Mouse (Mus musculus) CD4-positive, CD25-positive, alpha-beta regulatory T cell, adult 4 months (primary cell): Measurements from ENCODE around the gene Olfr972. TPM values are rescaled to one million over a fixed set of nuclear protein-coding genes. Genes with fewer than 3 reads are reported as not detected.
"Not testable (repeated sequence)": the region's sequence is repeated elsewhere in the genome, so short reads cannot be mapped to it uniquely, and the experiment has no call there.

Experiments
- ATAC-seq: one replicate; pipeline ENCODE4 v1.8.0; 2017
- polyA plus RNA-seq, 2 experiments: library from polyadenylated mRNA; unstranded; fragments of 100-300 nt; shearing (Covaris generic); gene quantifications; one replicate each; pipeline ENCODE4 v1.2.1; 2017

Gene Olfr972
- polyA plus RNA-seq, result not detected

DNA sequence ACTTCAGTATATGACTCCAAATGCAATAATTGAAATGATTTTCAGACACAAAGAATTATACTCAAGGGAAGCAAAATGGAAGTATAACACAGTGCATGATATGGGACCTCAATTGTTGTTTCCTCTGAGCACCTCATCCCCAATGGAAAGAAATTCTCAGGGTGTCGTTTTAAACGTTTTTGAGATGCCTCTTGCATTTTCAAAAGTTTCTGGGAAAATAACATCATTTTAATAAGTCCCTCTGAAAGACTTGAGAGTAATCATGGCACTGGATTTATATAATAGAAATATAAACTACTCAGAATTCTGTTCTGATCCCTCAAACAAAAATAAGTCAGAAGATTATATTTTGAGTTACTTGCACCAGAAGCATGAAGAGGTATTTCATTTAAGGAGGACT is at the start of gene Olfr972:
TSS of gene Olfr972 (plus strand) at position 301 of the 400 bp plus-strand sequence.
- ATAC-seq, result no peak

DNA sequence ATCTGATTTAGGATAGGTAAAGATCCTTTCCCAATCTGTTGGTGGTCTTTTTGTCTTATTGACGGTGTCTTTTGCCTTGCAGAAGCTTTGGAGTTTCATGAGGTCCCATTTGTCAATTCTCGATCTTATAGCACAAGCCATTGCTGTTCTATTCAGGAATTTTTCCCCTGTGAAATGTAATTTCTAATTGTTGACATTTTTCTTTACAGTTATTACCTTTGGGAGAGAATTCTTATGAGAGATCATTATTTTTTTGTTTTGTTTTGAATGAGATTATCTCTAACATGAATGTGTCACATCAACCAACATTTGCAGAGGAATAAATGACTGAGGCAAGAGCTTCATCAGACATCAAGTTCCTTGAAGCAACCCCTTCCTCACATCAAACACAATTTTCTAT is 29.6 kb upstream of the Olfr972 start, which contains the start of gene Olfr971:
TSS of gene Olfr971 (plus strand) at position 301 of the 400 bp plus-strand sequence.
- ATAC-seq, result not testable (repeated sequence)

DNA sequence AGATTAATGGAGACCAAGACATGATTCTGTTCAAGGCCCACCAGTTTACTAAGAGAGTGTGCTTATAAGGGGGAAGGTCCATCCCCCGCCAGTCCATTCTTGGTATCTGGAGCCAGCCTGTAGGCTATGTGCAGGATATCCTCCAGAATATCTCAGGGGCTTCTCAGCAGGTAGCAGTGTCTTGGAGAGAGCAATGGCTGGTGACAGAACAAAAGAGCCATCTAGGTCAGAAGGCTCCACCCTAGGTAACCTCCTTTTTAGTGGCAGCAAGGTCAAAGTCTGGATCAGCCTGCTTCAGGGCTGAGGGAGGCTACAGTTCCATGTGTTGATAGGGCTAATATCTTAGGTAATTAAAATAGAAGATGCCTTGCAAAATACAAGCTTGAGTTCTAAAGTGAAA is 5.8 kb downstream of the Olfr972 start:
- ATAC-seq, result not testable (repeated sequence)

DNA sequence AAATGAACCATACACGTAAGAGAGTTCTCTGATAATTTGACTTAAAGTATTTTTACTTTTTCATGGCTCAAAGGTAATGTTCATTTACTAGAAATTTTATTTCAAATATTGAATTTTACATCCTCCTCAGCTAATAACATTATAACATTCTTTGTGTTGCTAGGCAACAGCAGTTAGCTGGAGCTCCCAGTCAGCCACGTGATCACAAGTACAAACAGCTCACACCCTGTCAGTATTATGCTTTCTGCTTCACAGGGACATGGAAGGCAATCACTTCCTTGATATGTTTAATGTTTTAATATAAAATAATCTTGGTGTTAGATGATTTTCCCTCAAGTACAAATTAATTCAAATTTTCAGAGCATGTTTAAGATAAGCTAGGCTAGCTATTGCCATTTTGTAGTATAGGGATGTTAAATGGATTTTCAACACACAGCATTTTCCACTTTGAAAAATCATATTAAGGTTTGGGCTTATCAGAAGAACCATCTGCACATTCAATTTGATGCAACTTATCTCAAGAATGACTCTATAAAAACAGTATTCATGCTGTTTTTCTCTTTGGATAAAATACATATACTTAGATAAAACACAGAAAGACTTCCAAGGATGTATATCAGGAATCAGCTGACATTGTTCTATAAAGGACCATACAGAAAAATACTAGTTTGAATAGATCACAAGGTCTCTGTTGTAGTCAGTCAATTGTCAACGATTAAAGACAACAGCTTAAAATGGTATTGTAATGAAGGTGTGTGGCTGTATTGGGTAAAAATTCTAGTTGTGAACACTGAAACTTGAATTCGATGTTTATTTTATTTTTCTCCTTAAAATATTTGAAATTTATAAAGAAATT is 11.5 kb downstream of the Olfr972 start:
- ATAC-seq, result not testable (repeated sequence)

DNA sequence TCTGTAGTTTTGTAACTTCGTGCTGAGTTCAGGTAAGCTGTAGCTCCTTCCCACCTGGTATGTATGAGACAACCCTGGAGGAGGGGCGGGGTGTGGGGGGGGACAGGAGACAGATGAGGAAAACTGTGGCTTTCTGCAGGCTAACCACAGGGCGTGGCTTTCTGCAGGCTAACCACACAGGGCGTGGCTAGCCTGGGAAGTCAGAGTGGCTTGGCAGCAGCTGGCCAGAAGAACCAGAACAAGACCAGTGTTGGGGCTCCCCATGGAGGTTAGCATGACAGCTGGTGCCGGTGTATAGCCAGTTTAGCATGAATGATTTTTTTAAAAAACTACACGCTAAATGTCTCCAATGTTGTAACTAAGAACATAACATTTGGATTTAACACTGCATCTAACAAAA is 38.9 kb downstream of the Olfr972 start:
- ATAC-seq, result no peak

DNA sequence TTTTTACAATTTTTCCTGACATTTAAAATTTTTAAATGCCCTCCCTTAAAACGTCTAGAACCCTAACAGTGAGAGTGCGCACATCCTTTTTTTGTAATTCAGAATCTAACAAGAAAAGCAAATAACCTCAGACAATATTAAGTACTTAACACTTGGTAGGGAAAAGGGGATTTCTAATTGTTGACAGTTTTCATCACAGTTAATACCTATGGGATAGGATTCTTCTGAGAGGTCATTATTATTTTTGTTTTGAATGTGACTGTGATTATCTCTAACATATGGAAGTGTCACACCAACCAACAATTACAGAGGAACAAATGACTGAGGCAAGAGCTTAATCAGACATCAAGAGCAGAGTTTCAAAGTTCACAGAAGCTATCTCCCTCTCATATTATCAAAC is 40.8 kb downstream of the Olfr972 start, which contains the start of gene Olfr229:
TSS of gene Olfr229 (plus strand) at position 301 of the 400 bp plus-strand sequence.
- ATAC-seq, result no peak

DNA sequence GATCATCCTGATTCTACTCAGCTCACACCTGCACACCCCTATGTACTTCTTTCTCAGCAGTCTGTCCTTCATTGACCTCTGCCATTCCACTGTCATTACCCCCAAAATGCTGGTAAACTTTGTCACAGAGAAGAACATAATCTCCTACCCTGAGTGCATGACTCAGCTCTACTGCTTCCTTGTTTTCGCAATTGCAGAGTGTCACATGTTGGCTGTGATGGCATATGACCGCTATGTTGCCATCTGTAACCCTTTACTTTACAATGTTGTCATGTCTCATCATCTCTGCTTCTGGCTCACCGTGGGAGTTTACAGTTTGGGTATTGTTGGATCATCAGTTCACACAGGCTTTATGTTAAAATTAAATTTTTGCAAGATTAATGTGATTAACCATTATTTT is 43.7 kb downstream of the Olfr972 start:
- no peak for ATAC-seq

Other genes starting within 250 kb of the Olfr972 start
- gene Olfr960, start 245.0 kb upstream of the Olfr972 start, polyA plus RNA-seq, result not detected
- not detected for gene Olfr961, start 221.3 kb upstream of the Olfr972 start, polyA plus RNA-seq
- not detected for gene Olfr963, start 199.2 kb upstream of the Olfr972 start, polyA plus RNA-seq
- not detected for gene Olfr149, start 159.3 kb upstream of the Olfr972 start, polyA plus RNA-seq
- gene Olfr965, start 155.1 kb upstream of the Olfr972 start, polyA plus RNA-seq, result not detected
- gene Olfr150, start 135.4 kb upstream of the Olfr972 start, polyA plus RNA-seq, result under 1 TPM in 1 of 2 experiments, not detected in 1; 0.35 TPM
- gene Olfr967, start 120.2 kb upstream of the Olfr972 start, polyA plus RNA-seq, result not detected
- gene Olfr968, start 83.2 kb upstream of the Olfr972 start, polyA plus RNA-seq, result not detected
- gene Olfr969, start 75.5 kb upstream of the Olfr972 start, polyA plus RNA-seq, result not detected
- not detected for gene Olfr970, start 57.6 kb upstream of the Olfr972 start, polyA plus RNA-seq
- gene Olfr971, start 29.5 kb upstream of the Olfr972 start, polyA plus RNA-seq, result not detected
- gene Olfr229, start 40.9 kb downstream of the Olfr972 start, polyA plus RNA-seq, result not detected
- under 1 TPM in 1 of 2 experiments, not detected in 1; 0.09 TPM for gene Olfr974, start 71.1 kb downstream of the Olfr972 start, polyA plus RNA-seq
- gene Olfr975, start 85.6 kb downstream of the Olfr972 start, polyA plus RNA-seq, result not detected
- gene Olfr976, start 94.7 kb downstream of the Olfr972 start, polyA plus RNA-seq, result not detected
- gene Olfr978, start 125.7 kb downstream of the Olfr972 start, polyA plus RNA-seq, result not detected
- not detected for gene Olfr979, start 137.0 kb downstream of the Olfr972 start, polyA plus RNA-seq
- not detected for gene Olfr980, start 143.2 kb downstream of the Olfr972 start, polyA plus RNA-seq
- gene Olfr981, start 155.0 kb downstream of the Olfr972 start, polyA plus RNA-seq, result not detected
- gene Olfr982, start 207.4 kb downstream of the Olfr972 start, polyA plus RNA-seq, result not detected
- gene Olfr983, start 227.2 kb downstream of the Olfr972 start, polyA plus RNA-seq, result not detected
- not detected for gene Olfr984, start 247.8 kb downstream of the Olfr972 start, polyA plus RNA-seq